Mouse (Mus musculus) olfactory bulb, adult 2 months (tissue): ENCODE data around the gene Kif1a.

ENCODE experiments used
- CTCF ChIP-seq: fragments of 200-500 bp; IDR thresholded peaks from 2 replicates; pipeline ENCODE4 v1.5.1; 2012; ENCODE audit warnings: low read depth, mild to moderate bottlenecking, low read length, moderate library complexity; ENCODE audit not compliant: insufficient read depth
- POLR2A ChIP-seq: fragments of 200-500 bp; IDR thresholded peaks from 2 replicates; pipeline ENCODE4 v1.6.1; 2012; ENCODE audit warnings: mild to moderate bottlenecking, low read depth, low read length, moderate library complexity; ENCODE audit not compliant: insufficient read depth

DNA sequence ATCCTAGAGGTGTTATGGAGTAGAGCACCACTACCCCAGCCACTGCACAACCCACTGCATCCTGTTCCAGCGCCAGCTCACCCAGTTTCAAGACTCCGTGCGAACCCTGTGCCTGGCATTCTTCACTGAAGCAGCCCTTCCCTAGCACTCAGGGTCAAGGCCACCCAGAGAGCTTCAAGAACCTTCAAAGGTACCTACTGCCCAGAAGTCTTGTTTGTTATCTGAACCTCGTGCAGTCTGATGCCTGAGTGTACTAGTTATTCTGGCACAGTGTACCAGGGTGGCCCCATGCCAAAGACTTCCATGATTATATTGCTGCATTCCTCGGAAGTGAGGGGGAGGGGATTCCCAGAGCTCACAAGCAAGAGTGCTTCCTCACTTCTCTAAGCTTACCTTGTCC is 38.1 kb downstream of the Kif1a start:
- TF ChIP-seq POLR2A: no peak
- TF ChIP-seq CTCF: no peak
